Mouse (Mus musculus) c-Kit-positive CD71-negative TER-119-negative erythroid progenitor cells, embryonic 14.5 days (primary cell): ENCODE data around the gene Tbxas1.

Source experiments
- DNase-seq: peaks from one replicate; pipeline ENCODE4 v3.0.0-alpha.2; 2013; ENCODE audit warnings: low read depth

The Tbxas1 gene

GRCm38 (mm10) chr6:38875258-38876070 is at the start of gene Tbxas1:
Gene Tbxas1, plus strand, starts transcription at chr6:38875404.
- no peak for DNase-seq

- DNase-seq, result no peak
Measured at GRCm38 (mm10) chr6:38825886-38826285, 49.3 kb upstream of the Tbxas1 start.

- no peak for DNase-seq
Measured at GRCm38 (mm10) chr6:38826857-38827256, 48.3 kb upstream of the Tbxas1 start.

GRCm38 (mm10) chr6:38827435-38827834 is 47.8 kb upstream of the Tbxas1 start:
- no peak for DNase-seq

GRCm38 (mm10) chr6:38828211-38828610 is 47.0 kb upstream of the Tbxas1 start:
- DNase-seq, result no peak

GRCm38 (mm10) chr6:38829452-38829851 is 45.8 kb upstream of the Tbxas1 start:
- DNase-seq, result no peak

- no peak for DNase-seq
Measured at GRCm38 (mm10) chr6:38833721-38834120, 41.5 kb upstream of the Tbxas1 start.

GRCm38 (mm10) chr6:38834727-38835126 is 40.5 kb upstream of the Tbxas1 start:
- DNase-seq, result peak; percentile 16

- peak; percentile 26 for DNase-seq
Measured at GRCm38 (mm10) chr6:38835217-38835616, 40.0 kb upstream of the Tbxas1 start.

GRCm38 (mm10) chr6:38838061-38838460 is 37.1 kb upstream of the Tbxas1 start:
- DNase-seq, result no peak

GRCm38 (mm10) chr6:38839891-38840290 is 35.3 kb upstream of the Tbxas1 start:
- no peak for DNase-seq

GRCm38 (mm10) chr6:38840380-38840779 is 34.8 kb upstream of the Tbxas1 start:
- DNase-seq, result no peak

GRCm38 (mm10) chr6:38840780-38841179 is 34.4 kb upstream of the Tbxas1 start:
- no peak for DNase-seq

GRCm38 (mm10) chr6:38841551-38841950 is 33.7 kb upstream of the Tbxas1 start:
- DNase-seq, result no peak

GRCm38 (mm10) chr6:38845117-38845516 is 30.1 kb upstream of the Tbxas1 start:
- DNase-seq, result no peak

GRCm38 (mm10) chr6:38845876-38846275 is 29.3 kb upstream of the Tbxas1 start:
- DNase-seq, result no peak

- DNase-seq, result no peak
Measured at GRCm38 (mm10) chr6:38846330-38847195, 28.6 kb upstream of the Tbxas1 start.

GRCm38 (mm10) chr6:38847447-38847846 is 27.8 kb upstream of the Tbxas1 start:
- no peak for DNase-seq

GRCm38 (mm10) chr6:38847958-38848910 is 27.0 kb upstream of the Tbxas1 start:
- no peak for DNase-seq

- DNase-seq, result no peak
Measured at GRCm38 (mm10) chr6:38850715-38851259, 24.4 kb upstream of the Tbxas1 start.

GRCm38 (mm10) chr6:38851740-38852139 is 23.5 kb upstream of the Tbxas1 start:
- no peak for DNase-seq
